Mouse (Mus musculus): ENCODE data around the gene Runx2. TPM values are rescaled to one million over a fixed set of nuclear protein-coding genes. Genes with fewer than 3 reads are reported as not detected.

Gene Runx2
- total RNA-seq, 2 experiments from 2014 or later: 8.8 to 9.3 TPM

DNA sequence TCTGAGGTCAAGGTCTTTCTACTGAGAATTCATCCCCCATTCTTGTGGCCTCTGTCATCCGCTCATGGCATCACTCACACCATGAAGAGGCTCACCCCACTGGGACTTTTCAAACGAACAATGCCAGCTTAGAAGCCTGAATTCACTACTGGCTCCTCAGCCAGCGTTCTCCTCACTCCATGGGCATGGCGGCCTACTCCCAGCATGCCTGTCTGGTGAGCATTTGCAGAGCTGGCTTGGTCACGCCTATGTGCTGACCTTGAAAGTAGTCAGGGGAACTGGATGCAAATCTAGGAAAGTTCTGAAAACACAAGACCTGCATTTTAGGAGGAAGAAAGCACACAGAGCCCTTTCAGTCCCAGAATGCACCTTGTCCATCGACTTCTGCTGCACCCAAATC lies 187.3 kb downstream of the Runx2 start:
- no peak for DNase-seq (ENCODE audit: low spot score in 2 of 2)

DNA sequence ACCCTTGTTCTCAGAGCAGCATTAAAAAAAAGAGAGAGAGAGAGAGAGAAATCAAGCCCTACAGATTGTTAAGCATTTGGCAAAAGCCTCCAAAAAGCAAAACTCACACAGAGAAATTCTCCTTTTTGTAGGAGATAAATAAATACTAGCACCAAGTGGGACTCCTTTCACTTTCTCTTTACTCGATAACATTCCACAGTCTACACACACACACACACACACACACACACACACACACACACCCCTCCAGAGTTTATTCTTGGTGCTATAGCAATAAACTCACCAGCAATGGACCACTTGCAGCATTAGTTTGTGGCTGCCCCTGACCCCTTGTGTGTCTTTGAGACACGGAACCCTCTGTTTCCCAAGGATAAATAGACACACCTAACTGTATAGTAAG lies 190.9 kb downstream of the Runx2 start:
- no peak for DNase-seq (ENCODE audit: low spot score in 2 of 2)

DNA sequence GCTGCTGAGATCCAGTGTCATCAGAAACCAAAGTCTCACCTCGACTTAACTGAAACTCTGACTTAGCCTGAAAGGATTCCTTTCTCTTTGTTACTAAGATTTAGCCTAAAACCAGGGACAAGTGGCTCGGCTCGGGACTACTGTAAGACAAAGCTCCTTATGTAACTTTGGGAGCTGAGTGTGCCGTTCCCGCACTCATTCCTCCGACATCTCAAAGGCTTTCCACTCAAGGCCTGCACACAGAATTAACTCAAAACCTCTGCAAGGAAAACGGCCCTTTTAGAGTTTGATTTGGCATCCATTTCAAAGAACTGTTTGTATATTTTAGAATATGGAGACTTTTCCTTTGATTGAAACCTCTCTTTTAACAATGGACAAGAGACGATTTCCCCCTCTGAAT lies 191.3 kb downstream of the Runx2 start:
- no peak for DNase-seq (ENCODE audit: low spot score in 2 of 2)

DNA sequence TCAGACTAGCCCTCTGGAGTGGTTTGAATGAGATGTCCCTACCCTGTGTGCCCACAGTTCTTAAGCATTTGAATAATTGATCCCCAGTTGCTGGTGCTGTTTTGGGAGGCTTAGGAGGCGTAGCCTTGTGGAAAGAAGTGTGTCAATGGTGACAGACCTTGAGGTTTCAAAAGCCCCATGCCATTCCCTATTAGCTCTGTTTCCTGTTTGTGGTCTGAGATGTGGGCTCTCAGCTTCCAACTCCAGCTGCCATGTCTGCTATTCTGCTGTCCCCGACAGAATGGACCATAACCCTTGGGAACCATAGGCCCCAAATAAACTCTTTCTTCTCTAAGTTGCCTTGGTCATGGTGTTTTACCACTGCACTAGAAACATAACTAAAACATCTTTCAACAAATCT lies 194.1 kb downstream of the Runx2 start:
- DNase-seq (ENCODE audit: low spot score in 2 of 2): no peak

DNA sequence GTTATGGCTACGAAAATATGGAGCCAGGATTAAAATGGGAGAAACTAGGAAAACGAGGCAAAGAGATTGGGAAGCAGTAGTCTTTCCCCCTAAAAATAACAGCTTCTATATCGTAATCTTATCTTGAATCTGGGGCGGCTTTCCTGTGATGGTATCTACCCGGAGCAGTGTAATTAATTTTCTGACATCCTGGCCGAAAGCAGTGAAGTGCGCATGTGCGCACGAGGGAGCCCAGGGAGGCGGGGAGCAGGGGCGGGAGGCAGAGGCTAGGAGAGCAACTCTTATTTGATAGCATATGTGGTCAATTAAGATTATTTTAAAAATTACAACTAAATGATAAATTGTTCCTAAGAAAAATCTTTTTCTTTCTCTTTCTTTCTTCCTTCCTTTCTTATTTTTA lies 195.9 kb downstream of the Runx2 start:
- DNase-seq (ENCODE audit: low spot score in 2 of 2): peak in 1 of 2 experiments; percentile 59

DNA sequence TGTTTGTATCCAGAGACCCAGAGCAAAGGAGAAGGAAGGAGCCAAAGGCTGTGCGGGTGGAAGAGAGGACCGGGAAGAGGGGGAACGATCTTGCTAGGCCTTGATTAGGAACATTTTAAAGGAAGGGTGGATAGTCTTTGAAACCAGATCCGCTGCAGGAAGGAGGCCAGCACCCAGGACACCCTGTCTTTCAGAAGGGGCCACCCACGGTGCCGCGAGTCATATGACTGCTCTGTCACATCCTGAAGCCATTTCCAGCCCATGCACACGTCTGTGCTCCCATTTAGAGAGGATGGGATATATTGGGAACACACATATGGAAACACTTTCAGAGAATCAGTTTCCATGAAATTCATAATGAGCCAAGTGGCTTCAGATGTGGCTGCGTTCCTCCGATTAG lies 196.4 kb downstream of the Runx2 start:
- DNase-seq (ENCODE audit: low spot score in 2 of 2): peak; percentile 49 to 63

DNA sequence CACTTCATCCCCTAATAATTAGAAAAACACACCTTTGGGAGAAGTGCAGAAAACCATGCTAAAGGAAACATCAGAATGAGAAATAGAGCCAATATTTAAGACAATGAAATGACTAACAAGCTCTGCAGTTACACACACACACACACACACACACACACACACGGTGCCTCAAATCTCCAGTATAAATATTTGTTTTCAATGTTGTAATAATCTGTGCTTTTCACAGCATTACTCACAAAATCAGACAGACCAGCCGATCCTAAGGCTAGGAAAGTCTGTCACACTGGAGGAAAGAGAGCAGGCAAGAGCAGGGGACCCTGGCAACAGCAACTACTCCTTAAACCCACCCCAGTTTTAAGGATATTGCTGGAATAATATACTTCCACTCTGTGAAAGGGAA lies 196.9 kb downstream of the Runx2 start:
- DNase-seq (ENCODE audit: low spot score in 2 of 2): no peak

DNA sequence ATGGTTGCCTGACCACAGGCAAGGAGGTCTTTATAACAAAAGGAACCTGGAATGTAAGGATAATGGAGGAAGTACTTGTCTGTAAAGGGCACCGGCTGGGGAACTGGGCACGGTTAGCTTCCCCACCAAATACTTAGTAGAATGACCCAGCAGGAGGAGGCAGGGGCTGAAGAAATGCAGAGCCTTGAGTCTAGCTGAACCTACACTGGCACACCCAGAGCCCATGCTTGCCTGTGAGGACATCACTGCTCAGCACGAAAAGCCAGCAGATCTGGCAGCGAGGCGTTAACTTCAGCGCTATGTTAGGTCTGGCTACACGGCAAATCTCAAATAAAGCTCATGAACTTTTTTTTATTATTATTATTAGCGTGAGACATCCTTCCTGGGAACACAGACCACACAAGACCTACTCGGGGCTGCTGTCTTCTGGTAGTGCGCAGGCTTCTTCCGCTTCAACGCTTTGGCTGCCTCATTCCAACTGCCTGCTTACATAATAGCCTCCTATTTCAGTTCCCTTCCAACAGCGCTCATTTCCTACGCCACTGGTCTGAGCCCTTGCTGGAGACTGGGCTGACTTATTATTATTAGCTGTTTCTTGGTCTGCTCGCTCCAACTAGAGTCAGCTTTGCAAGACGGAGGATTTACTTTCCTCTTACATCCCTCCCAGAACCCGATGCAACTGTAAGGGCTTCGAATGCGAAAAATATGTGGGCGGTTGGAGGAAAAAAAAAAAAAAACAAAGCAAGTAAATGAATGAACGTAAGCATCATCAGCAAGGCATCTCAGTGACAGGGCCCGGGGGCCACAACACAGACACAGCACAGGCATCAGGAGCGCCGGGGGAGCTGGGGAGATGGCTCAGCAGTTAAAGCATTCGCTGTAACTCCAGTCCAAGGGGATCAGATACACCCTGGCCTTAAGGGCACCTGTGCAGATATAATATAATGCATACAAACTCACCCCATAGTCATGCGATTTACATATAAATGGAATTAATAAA lies 200.6 kb downstream of the Runx2 start:
- DNase-seq (ENCODE audit: low spot score in 2 of 2): peak; percentile 56 to 63

DNA sequence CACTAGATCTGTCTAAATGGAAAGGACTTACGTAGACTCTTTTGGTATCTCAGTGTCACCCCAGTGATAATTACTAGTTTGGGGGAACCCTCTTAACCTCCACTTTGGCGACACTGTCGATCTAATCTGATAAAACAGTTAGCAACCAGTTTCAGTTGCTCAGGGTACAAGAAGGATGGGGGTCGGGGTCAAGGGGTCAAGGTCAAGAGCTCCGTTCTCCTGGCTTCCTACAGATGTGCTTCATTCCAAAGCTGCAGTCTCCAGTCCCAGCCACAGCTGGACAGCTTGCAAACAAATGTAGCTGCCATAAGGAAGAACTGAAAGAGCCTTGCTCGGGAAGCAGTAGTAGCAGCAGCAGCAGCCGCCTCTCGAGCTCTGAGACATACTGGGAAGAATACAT lies 202.0 kb downstream of the Runx2 start:
- no peak for DNase-seq (ENCODE audit: low spot score in 2 of 2)

DNA sequence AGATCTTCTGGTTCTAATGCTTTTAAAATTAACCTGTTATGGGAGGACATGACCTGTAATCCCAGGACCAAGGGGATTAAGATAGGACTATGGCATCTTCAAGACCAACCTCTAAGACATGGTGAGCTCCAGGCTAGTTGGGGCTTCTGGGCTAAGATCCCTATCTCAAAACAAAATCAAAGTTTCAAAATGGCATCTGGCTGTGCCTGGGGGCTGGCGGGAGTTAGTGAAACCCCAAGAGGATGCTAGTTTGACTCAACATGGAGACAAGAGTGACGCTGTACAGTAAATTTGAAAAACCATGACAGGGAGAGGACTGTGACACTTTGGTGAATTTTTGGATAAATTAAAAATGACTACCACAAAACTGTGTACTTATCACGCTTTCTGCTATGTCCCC lies 202.6 kb downstream of the Runx2 start:
- DNase-seq (ENCODE audit: low spot score in 2 of 2): no peak

DNA sequence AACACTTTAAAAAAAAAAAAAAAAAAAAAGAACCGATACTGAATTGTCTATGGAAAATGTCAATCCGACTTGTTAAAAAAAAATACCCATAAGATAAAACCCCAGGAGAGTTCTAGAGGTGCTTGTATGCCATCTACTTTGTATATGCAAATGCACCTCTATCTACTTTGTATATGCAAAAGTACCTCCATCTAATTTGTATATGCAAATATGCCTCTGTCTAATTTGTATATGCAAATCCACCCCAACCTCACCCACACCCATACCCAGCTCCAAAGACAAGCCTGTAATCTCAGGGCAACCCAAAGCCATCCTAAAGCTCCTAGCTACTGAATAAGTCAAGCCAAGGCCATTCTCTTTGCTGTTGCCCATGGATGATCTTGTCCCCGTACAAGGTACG lies 203.1 kb downstream of the Runx2 start:
- DNase-seq (ENCODE audit: low spot score in 2 of 2): no peak

DNA sequence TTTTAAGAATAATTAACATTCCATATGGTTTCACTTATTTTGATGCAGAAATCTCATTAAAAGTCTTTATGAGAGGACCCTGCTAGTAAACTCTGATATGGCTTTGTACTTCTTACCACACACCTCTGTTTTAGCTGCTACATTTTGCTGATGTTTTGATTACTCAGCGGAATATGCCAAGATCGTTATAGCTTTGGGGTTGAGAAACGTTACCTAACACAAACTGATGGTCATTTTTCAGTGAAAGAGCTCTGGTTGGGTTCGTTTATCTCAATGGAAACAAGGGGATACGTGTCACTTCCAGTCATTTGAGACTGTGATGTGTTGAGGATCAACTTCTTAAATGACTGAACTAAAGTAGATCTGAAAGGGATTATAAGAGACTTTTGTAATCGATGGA lies 203.8 kb downstream of the Runx2 start:
- DNase-seq (ENCODE audit: low spot score in 2 of 2): no peak

DNA sequence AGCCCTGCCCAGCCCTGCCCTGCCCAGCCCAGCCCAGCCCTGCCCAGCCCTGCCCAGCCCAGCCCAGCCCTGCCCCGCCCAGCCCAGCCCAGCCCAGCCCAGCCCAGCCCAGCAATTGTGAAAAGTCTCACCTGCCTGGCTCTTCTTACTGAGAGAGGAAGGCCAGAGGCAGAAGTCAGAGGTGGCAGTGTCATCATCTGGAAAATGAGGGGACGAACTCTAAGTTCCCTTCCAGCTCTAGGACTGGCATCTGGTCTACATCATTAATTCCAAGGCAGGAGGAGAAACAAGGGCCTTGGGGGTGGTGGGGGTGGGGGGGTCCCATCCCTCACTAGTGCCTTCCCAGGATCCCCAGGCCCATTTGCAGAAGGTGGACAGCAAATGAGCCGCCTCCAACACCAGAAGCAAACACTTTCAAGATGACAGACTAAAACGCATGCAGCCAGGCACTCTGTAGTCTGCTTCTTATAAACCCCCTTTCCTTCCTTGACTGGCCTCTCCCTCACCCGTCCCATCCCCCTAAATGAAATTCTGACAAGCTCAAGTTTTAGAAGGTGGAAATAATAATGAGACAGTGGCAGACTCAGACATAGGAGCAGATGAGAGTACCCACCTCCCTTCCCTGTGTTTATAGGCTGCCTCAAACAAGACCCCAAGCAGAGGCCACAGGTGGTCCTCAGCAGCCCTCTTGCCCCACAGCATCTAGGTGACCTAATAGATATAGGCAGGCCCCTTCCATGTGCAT lies 204.5 kb downstream of the Runx2 start:
- no peak for DNase-seq (ENCODE audit: low spot score in 2 of 2)

DNA sequence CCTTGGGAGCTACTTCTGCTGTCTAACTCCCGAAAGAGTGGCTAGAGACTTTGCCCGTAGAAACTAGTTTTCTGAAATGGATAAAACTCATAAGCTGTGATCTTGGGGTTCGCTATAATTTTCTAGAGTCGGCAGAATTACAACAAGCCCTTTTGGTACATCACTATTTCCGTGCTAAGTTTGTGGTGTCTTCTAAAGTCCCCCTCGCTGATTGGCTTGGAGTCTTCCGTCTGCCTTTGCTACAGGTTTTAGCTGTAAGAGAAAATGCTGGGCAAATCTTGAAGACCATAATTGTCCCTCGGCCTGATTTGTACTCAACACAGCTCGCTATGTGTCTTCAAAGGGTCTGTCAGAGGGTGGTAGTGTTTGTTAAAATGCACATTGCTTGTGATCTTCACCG lies 205.2 kb downstream of the Runx2 start:
- no peak for DNase-seq (ENCODE audit: low spot score in 2 of 2)

DNA sequence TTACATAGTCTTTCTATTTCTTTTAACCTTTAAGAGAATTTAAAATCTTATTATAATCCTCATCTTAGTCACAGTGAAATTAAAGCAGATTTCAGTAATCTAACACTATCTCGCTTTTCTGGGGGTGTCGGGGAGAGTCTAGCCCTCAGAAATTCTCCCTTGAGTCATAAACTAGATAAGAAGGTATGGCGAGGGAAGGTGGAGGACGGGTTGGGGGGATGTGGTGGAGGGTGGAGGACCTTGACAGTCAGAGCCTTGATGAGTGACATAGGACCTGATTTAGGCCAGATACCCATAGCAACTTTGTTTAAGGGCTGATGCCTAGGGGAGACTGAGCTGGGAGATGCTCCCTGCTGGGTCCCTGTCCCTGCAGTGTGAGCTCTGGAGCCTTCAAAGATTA lies 205.7 kb downstream of the Runx2 start:
- DNase-seq (ENCODE audit: low spot score in 2 of 2): no peak

DNA sequence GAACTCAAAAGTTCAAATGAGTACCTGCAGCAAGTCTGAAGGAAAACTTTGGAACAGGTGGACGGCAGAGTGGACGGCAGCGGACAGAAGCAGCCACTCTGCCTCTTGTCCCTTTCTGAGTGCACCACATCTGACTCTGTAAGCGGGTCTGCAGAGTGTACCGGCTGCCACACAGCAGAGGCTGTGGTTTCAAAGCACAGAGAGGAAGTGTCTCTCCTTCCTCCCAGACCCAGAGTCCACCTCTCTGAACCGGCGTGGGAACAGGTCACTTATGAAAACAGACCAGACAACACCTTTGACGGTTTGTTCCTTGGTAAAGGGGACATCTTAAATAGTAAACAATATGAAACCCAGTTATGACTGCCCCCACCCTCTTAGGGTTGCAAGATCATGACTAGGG lies 207.2 kb downstream of the Runx2 start:
- no peak for DNase-seq (ENCODE audit: low spot score in 2 of 2)

DNA sequence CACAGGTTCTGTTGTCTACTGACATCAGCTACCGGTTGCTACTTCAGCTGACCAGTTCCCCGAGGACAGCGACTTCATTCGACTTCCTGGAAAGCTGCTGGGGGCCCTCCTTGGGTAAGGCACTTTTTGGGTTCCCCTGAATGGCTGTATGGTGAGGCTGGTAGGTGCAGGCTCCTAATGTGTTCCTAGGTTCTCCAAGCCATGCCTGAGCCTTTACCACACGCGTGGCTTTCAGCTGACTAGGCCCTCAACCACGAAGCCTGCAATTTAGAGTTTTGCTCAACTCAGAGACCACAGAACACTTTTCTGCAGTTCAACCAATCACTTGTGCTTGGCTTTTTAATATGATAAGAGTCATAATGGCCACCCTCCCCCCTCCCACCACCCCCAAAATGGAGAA lies 208.4 kb downstream of the Runx2 start:
- DNase-seq (ENCODE audit: low spot score in 2 of 2): no peak

DNA sequence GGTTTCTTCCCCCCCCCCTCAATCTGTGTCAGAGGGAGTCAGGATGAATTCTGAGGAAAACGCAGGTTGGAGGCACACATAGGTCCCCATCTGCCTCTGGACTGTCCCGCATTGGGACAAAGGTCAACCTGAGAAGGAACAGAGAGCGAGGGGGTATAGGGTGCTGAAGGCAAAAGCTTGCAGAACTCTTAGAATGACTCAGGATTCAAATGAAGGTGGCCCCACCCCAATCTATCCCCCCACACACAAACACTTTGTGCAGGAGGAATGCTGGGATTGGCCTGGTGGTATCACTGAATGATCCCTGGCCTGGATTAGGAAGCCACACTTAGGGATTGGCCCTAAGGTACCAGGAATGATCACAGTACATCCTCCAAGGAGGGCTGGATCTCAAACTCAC lies 208.8 kb downstream of the Runx2 start:
- DNase-seq (ENCODE audit: low spot score in 2 of 2): no peak

DNA sequence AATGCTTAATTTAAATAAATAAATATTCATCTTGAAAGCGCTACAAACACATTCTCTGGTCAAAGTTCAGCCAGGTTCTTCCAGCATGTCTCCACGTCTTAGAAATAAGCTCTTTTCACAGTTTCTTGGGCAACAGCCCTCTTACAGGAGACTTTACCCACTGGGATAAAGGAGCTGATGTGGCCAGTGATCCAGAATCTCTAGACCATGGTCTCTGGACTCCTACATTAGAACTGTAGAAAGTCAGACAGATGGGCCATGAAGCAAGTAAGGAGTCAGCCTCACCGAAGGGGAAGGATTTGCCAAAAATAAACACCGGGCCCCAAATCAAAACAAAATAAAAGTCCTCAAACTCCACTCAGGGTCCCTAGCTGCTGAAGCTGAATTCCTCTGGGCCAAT lies 211.4 kb downstream of the Runx2 start:
- no peak for DNase-seq (ENCODE audit: low spot score in 2 of 2)

DNA sequence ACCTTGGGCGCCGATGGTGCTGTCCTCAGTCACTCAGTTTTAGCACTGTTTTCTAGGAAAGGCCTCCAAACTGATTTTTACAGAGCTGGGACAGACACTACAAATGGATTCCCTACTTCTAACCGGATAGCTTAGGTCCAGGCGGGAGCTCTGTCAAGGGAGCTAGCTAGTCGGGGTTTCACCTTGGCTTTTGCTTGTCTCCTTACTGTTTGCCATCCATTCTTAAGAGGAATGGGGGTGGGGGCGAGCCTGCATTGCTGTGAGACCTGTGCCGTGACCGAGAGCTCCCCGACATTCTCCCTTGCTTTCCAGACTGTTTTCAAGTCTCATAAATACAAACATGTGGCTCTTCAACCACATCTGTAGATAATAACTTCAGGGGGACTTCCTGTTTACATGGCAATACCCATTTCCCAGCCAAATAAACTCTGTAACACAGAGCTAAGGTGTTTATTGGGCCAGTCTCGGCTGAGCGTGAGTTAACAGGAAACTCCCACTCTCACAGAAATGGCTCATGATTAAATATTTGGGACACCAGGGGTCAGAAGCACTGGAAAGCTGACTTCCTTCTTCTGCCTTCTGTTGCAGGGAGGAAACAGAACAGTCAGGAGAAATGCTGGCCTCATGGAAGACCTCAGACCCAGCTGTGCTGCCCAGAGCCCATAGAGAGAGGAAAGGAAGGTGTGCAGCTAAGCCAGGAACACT lies 213.1 kb downstream of the Runx2 start:
- no peak for DNase-seq (ENCODE audit: low spot score in 2 of 2)

DNA sequence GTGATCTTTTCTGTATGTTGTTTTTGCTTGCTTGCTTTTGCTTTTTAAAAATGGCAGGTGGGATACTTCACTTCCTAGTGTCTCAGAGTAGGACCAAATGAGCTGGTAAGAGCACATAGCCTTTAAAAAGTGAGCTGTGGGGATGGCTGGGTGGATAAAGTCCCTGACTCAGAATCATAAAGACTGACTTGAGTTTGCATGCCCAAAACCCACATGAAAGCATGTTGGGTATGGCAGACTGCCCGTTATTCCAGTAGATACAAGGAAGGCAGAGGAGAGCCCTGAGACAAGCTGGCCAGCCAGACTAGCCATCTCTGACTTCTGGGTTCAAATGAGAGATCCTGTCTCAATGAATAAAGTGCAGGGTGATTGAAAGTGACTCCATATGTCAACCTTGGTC lies 214.7 kb downstream of the Runx2 start:
- no peak for DNase-seq (ENCODE audit: low spot score in 2 of 2)

DNA sequence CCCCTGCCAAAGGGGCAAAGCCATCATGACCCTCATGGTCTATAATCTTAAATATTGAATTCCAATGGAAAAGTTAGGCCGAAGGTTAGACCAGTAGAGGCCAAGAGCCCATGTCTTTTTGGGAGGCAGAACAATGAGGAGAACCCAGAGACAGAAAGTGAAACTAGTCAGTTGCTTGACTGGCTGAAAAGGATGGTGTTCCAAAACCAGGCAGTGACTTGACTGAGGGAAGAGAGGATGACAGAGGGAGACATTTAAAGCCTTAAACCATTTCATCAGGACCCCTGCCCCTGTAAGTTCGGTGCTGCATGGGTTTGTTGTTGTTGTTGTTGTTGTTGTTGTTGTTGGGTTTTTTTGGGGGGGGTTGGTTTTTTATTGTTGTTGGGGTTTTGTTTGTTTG lies 215.5 kb downstream of the Runx2 start:
- no peak for DNase-seq (ENCODE audit: low spot score in 2 of 2)
